Mouse (Mus musculus) kidney, adult 9 months (tissue): ENCODE data around the gene Trabd2b.

Experiments used
- DNase-seq: peaks from one replicate; pipeline ENCODE4 v3.0.0; 2022

Trabd2b gene

DNA sequence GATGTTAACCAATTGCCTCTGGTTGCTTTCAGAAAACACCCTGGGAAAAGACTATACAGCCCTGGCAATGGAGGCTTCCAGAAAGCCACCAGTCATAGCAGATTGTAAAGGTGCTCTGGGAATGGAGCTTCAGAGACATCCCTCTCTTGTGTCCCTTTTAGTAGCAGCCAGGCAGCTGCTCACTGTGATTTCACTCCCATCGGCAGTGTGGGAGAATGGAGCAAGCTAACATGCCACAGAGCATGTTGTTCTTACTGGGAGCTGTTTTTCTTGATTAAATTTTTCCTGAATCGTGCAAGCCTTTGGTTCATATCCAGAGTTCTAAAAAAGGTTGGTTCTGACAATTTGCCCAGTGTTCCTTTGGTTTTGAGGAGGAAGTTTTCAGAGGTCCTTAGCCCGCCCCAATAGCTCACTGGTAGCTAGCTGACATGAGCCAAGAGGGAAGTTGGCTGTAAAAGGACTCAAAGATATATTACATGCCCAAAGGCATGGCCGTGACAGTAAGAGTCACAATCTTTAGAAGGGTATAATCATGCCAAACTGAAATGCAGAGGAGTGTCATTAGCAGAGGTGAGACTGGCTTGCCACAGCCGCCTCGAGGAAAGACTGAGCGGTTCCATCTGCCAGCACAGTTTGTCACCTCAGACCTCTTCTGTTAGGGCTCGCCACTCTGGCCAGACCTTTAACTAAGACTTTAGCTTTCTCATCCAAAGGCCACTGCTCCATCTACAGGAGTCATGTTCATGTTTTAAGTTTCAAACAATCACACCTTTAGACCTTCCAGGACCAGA, 141.3 kb downstream of the Trabd2b start:
- no peak for DNase-seq

DNA sequence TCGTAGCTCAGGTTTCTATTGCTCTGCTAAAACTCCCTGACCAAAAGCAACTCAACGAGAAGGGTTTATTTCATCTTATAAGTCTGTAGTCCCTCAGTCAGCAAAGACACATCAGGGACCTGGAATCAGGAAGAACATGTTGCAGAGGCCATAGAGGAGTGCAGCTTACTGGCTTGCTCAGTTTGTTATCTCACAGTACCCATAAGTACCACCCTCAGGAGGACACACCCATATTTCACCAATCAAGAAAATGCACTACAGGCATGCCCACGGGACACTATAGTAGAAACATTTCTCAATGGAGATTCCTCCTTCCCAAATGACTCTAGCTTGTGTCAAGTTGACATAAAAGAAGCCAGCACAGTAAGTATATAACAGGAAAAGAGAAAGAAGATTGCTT, 143.0 kb downstream of the Trabd2b start:
- DNase-seq = no peak

DNA sequence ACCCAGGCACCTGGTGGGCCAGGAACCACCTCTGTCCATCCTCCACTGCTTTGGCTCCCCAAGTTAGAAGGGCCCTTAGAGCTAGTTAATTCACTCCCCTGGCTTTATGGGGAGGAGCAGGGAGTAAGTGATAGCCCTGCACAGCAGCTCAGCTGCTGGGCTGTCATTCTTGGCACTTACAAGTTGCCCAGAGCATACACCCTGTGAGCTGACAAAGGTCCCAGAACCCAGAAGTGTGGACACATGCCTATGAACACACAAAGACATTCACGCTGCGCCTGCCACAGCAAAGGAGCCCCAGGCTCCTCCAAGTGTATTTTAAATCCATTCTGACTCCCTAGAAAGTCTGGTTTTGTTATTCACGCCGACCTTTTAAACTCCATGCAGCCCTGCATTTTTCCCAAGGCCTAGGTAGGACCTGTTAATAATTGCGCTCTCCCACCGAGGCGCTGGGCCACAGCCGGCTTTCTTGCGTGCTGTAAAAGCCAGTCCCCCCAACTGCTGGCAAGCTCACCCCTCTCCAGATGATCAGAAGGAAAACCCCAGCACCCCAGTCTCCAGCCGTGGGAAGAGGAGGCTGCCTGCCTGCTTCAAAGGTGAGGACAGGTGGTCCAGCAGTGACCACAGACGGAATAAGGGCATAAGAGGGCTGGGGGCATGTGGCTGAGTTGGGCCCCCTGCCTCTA, 144.1 kb downstream of the Trabd2b start:
- no peak for DNase-seq

DNA sequence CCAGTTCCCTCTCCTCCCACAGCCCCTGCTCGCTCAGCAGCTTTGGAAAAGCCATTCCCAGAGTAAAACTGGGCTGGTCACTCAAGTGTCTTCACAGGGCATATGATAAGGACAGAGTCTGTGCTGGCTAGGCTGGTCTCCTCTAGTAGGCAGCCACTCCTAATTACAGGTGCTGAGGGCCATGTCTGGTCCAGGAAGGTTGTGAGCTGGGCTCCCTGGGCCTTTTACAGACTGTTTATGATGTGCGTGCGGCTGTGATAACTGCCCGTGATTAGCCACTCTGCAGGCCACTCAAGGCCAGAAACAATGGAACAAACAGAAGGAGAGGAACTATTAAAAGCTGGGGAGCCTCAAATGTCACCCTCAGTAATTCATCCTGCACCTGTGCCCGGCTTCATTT, 150.4 kb downstream of the Trabd2b start:
- no peak for DNase-seq

DNA sequence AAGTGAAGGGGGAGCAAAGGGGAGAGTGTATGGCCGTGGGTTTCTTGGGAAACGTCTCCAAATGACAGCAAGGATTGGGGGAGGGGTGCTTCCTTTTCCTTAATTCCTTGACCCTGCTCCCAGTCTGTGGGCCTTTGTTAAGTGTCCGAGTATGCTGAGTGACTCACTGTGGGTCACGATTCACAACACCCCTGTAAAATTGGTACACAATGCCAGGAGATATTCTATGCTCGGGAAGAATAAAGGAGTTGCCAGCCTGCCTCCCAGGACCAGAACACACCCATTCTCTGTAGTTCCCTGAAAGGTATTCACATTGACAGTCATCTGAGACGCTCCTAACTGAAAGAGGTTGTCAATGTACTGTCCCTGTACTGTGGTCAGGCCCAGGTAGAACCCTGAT, 151.2 kb downstream of the Trabd2b start:
- no peak for DNase-seq

GRCm38 (mm10) chr4:114558487-114558886, 152.0 kb downstream of the Trabd2b start:
- peak; percentile 75 for DNase-seq

DNA sequence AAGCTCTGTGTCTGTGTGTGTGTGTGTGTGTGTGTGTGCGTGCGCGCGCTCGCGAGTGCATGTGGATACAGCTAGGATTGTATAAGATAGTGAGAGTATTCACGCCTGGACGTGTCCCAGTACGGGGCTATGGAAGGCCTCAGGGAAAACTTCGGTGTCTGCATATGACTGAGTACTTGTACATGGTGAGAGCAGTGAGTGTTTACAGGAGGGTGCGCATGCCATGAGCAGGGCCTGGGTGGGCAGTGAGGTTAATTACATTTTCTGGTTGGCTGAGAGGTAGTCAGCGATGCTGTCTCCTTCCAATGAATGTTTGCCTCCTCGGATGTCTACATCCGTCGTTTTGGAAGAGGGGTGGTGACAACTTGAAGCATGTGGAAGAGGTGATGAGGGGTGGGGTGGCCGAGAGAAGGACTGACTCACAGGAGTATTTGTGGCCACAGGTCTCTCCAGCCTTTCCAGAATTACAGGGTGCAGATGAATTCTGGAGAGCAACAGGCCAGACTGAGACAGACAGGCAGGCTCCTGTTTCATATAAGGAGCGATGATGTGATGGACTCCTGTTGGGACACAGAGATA, 154.2 kb downstream of the Trabd2b start:
- no peak for DNase-seq

DNA sequence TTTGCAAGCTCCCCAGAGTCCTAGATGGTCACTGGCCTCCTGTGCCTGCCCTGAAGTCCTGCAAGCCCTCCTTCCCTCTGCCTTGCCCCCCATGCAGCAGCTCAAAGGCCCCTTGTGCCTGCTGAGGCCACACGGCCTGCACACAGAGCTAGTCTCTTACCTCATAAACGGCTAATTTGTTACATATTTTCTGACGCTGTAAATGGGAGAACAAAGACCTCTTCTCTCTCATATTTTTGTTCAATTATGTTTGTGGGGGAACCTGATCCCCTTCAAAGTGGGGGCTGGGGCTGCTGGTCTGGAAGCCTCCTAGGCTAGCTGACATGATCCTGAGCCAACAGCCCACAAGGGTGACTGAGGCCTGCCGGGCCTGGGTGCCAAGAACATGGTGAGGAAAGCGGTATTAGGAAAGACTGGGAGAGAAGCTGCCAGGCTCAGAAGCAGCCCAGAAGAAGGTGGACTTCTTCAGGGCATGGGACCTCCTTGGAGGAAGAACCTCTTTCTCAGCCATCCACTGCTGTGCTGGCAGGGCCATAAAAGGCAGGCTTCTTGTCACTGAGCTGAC, 157.7 kb downstream of the Trabd2b start:
- no peak for DNase-seq

GRCm38 (mm10) chr4:114567594-114567993, 161.1 kb downstream of the Trabd2b start:
- no peak for DNase-seq

- no peak for DNase-seq
These were observed 161.6 kb downstream of the Trabd2b start for GRCm38 (mm10) chr4:114568081-114568605.

GRCm38 (mm10) chr4:114578153-114578950, 171.8 kb downstream of the Trabd2b start:
- peak; percentile 19 for DNase-seq

DNA sequence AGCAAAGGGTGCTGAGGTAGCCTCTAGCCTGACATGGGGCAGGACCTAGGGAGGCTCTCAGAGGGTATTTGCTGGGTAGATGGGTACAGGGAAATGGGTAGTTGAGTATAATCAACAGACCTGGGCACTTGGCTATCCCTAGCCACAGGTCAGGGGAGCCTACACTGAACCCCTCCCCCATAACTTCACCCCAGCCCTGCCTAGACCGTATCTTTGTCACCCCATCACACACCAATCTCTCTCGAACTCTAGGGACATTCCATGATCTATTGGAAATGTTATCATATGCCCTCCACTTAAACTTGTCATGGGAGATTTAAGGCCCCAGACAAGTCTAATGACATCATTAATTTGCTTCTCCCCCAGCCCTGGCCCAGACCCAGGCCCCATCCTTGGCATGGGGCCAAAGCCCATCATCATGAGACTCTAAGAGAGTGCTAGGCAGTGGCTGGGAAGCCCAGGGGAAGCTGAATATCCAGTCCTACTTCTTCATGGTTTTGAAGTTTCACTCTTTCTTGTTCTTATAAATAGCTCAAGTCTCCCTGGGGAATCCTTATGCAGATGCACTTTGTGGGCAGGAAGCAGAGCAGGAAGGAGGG, 177.1 kb downstream of the Trabd2b start:
- DNase-seq = no peak

- no peak for DNase-seq
These were observed 178.2 kb downstream of the Trabd2b start for GRCm38 (mm10) chr4:114584686-114585085.

DNA sequence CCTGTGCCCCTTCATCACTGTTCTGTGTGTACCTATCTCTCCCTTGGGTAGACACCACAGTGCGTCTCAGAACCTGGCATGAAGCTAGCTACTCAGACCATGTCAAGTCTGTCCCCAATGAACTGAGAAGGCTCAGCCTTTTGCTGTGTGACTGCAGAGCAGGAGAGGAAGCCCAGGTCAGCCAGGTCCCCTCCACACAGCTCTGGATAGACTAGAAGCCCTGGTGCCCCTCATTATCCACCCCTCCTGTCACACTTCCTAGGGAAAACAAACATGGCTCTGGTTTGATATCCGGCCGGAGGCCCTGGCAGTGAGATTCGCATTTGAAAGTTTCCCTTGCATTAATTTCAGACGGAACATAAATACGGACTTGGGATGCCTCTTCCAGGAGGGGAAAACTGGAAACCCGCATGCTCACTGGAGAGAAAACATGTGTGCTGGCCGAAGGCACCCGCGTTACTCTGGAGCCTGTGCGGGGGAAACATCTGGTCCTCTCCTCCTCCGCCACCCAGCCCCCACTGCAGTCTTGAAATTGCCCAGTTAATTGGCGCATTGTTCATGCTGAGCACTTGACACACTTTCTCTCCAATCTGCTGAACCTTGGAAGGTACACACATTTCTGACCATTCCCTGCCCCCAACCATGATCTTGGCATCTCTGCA, 187.2 kb downstream of the Trabd2b start:
- no peak for DNase-seq

GRCm38 (mm10) chr4:114595188-114595701, 188.7 kb downstream of the Trabd2b start:
- DNase-seq = no peak

- peak; percentile 56 for DNase-seq
These were observed 192.6 kb downstream of the Trabd2b start for GRCm38 (mm10) chr4:114599121-114599520.

GRCm38 (mm10) chr4:114601201-114602009, 194.9 kb downstream of the Trabd2b start:
- DNase-seq = no peak

DNA sequence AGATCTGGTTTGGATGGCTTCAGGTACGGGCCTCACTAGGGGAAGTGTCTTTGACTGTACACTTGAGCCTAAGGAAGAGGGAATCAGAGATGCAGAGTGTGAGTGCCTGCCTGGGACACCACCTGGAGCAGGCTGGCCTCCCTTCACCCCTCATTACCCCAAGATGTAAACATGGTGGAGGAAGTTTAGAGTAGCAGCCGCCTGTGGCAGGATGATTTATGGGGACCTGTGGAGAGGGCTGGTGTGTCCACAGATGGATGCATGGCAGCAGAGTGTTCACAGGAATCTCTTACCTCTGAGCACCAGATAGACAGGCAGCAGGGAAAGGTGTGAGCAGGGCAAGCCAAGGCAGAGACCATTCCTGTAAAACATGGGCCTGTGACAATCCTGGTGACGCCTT, 199.1 kb downstream of the Trabd2b start:
- no peak for DNase-seq

DNA sequence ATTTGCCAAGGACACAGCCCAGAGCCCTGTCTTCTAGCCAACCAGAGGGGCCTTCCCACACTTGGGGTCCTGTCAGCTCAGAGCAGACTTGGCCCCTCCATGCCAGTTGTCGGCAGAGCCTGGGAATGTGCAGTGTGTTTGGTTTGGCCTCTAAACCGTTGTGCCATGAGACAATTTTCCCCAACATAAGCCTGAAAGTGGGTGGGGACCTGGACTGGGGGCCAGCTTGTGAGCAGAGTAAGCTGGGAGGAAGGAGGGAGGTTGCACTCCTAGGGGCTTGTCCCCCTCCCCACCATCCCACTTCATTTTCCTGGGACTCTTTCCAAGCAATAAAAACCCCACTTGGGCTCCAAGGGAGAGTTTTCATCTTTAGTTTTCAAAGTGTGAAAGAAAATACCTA, 201.3 kb downstream of the Trabd2b start:
- DNase-seq = no peak

DNA sequence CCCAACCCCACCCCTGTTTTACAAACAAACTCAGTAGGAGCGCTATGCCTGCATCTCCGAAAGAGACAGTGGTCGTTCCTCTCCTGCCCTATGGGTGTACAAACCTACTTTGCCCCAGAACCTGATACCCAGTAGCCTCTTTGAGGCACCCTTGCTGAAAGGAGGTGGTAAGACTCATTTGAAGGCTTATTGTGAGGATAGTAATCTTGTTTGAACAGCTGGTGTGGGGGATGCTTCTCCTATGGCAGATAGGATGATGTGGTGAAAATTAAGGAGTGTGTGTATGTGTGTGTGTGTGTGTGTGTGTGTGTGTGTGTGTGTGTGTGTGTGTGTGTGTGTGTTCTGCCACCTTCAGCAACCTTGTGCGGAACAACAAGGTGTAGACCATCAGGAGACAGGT, 202.8 kb downstream of the Trabd2b start:
- DNase-seq = no peak
